Mouse (Mus musculus): ENCODE data around the gene Vsx1.

The Vsx1 gene

DNA sequence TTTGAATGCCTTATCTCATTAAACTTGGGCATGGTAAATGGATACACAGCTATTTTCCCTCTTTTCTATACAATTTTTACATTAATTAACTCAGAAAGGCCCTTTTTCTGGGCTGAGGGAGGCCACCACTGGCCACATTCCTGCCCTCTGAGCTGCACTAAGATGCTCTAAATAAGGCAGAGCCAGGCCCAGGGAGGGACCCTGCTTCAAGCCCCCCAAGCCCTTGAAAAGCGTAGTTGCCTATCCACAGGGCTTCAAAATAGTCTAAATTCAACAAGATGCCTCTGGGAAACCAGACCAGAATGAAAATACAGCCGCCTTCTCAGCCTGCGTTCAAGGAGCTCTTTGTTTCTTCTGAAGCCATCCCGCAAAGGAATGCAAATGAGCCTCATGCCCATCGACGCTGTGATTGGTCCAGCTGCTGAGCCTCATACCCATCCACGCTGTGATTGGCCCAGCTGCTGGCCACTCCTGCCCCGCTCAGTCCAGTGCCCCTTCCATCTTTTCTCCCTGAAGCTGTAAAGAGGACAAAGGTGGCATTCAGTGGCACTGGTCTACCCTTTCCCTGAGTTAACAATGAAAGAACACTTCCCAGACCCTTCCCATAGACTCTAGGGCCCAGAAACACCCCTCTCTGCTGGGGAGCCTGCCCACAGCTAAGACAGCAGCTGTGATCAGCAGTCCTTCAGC lies 45.3 kb downstream of the Vsx1 start:
- DNase-seq = peak in 1 of 2 experiments; percentile 23

GRCm38 (mm10) chr2:150643166-150643565 lies 46.0 kb downstream of the Vsx1 start:
- no peak for DNase-seq

GRCm38 (mm10) chr2:150638370-150638733 lies 50.8 kb downstream of the Vsx1 start:
- DNase-seq = no peak

DNA sequence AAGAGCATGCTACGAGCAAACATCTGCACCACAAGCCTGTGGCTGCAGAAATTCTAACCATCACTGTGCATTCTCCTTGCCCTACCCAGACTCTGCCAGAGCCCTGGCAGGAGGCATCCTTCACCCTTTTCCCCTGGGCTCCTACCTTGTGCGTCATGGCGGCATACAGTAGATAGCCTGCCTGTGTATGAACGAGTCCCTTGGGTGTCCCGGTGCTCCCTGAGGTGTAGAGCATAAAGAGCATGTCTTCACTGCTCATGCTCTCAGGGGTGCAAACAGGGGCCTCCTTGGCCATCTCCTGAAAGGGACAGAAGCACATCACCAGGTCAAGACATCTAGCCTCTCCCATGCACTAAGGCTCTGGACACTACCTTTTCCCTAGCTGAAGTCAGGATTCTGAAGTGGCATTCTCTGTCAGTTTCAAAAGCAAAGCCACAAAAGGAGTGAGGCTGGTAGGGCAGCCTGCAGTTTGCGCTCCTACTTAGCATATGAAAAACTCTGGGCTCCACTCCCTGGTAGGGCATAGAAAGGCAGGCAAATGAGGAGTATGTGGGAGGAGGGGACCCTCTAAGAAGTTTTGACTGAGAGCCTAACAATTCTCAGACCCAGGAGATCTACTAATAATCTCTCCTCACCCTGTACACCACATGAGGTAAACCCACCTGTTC lies 51.3 kb downstream of the Vsx1 start:
- DNase-seq = no peak

DNA sequence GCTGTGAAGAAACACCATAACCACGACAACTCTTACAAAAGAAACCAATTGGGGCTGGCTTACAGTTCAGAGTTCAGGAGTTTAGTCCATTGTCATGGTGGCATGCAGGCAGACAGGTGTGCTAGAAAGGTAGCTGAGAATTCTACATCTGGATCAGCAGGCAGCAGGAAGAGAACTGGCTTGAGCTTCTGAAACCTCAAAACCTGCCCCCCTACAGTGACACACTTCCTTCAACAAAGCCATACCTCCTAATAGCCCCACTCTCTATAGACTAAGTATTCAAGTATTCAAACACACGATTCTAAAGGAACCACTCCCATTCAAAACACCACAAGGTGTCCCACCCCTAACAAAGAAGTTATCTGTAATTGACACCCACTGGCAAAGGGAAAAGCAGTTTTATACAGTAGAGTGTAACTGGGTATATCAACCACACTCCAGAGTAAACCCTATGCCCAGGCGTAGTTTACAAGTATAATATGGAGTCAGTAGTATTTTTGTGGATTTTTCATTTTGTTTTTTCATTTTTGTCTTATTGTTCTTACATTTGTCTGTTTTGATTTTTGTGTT lies 53.2 kb downstream of the Vsx1 start:
- no peak for DNase-seq
